Mouse (Mus musculus) cortical plate, adult 2 months (tissue): Measurements from ENCODE around the gene Rpl23.

Experiments
- CTCF ChIP-seq: fragments of 200-500 bp; IDR thresholded peaks from 2 replicates; pipeline ENCODE4 v1.5.1; 2011; ENCODE audit warnings: mild to moderate bottlenecking, control low read depth, low read length; ENCODE audit not compliant: insufficient read depth; ENCODE audit errors: extremely low read depth
- POLR2A ChIP-seq: fragments of 200-500 bp; IDR thresholded peaks from 2 replicates; pipeline ENCODE4 v1.6.1; 2011; ENCODE audit warnings: mild to moderate bottlenecking, low read length, control low read depth; ENCODE audit not compliant: insufficient read depth; ENCODE audit errors: extremely low read depth

DNA sequence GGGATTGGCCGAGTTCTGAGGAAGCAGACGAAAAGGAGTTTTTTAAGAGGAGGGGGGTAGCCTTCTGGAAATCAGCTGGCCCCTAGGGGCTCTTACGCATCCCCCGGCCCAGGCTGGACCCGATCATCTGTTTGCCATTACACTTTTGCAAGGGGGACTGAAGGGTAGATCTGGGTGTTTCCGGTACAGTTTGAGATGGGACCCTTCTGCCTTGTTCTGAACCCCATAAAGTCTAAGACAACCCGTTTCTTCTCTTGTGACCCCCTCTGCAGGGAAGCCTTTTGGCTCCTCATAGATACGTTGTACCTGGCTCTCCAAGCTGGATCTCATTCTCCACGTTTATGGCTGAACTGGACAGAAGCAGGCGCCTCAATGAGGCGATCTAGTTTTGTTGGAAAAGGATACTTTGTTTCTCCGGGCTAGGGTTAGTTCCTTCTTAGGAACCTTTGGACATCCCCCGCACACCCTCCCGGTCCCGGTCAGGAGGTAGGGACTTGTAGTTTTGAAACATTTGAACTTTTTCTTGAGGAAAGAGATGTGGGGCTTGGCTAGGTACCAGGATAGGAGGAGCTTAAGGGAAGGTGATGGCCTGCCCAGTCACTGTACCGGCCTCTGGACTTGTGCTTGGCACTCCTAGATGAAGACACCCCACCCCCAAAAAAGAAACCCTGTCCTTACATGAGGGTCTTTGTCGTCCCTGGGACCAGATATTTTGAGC, 18.6 kb upstream of the Rpl23 start:
- TF ChIP-seq CTCF (no peak), POLR2A (no peak)
